Mouse (Mus musculus) G1E (cell line): ENCODE measurements around the gene Ntm.

Source experiments
- CTCF ChIP-seq: IDR thresholded peaks from 2 replicates; pipeline ENCODE4 v1.5.1; 2012; ENCODE audit warnings: low read depth, low read length, inconsistent platforms, mixed read lengths
- GATA1 ChIP-seq: IDR thresholded peaks from 2 replicates; pipeline ENCODE4 v1.6.1; 2012; ENCODE audit warnings: borderline replicate concordance, low read length, inconsistent platforms, mixed read lengths

- TF ChIP-seq GATA1, result no peak
- TF ChIP-seq CTCF, result no peak
These were observed 246.1 kb downstream of the Ntm start for GRCm38 (mm10) chr9:29716795-29717194.
